In genomic region chr16:29198461-29198860, GRCm38 (mm10) we compare ENCODE assay signal across 7 mouse cellular contexts. TPM values are rescaled to one million over a fixed set of nuclear protein-coding genes. Genes with fewer than 3 reads are reported as not detected.
DNase-seq lines count a peak whose midpoint lies in the region; ATAC-seq lines count a peak whose summit lies in the region.

No protein-coding gene starts in this region.

- H3K4me3 ChIP-seq in liver, embryonic 11.5 days (ENCODE audit: low read depth, low read length), result no peak overlapping the region
- H3K4me3 ChIP-seq in liver, embryonic 12.5 days, result no peak overlapping the region
- H3K4me3 ChIP-seq in stomach, embryonic 15.5 days (replicated peaks), result no peak overlapping the region

- no peak overlapping the region for H3K4me2 ChIP-seq in liver, embryonic 11.5 days
- H3K4me2 ChIP-seq in liver, embryonic 12.5 days, result no peak overlapping the region
- H3K4me2 ChIP-seq in stomach, embryonic 15.5 days, result no peak overlapping the region

- H3K27me3 ChIP-seq in liver, embryonic 11.5 days (replicated peaks; ENCODE audit: control insufficient read depth, insufficient read depth, low read length), result no peaks in the 10 kb centered on the region
- no peaks in the 10 kb centered on the region for H3K27me3 ChIP-seq in liver, embryonic 12.5 days (replicated peaks)
- no peaks in the 10 kb centered on the region for H3K27me3 ChIP-seq in stomach, embryonic 15.5 days (replicated peaks)

- no peak for ATAC-seq in liver, embryonic 11.5 days (replicated peaks; ENCODE audit: low FRiP score)
- ATAC-seq in liver, embryonic 12.5 days, result no peak
- peak; percentile 85 for ATAC-seq in stomach, embryonic 15.5 days (ENCODE audit: insufficient read depth, low FRiP score, low read depth)
- no peak for ATAC-seq in cerebellum, adult (ENCODE audit: insufficient number of reproducible peaks, low FRiP score, low TSS enrichment)

- H3K4me1 ChIP-seq in liver, embryonic 11.5 days (replicated peaks; ENCODE audit: control insufficient read depth, insufficient read depth, low read length), result no peaks in the 10 kb centered on the region
- H3K4me1 ChIP-seq in liver, embryonic 12.5 days, result no peaks in the 10 kb centered on the region
- no peaks in the 10 kb centered on the region for H3K4me1 ChIP-seq in stomach, embryonic 15.5 days

- H3K27ac ChIP-seq in liver, embryonic 11.5 days (ENCODE audit: low read depth, low read length), result no peak overlapping the region
- H3K27ac ChIP-seq in liver, embryonic 12.5 days, result no peak overlapping the region
- no peak overlapping the region for H3K27ac ChIP-seq in stomach, embryonic 15.5 days

- H3K36me3 ChIP-seq in liver, embryonic 11.5 days (ENCODE audit: control insufficient read depth, insufficient read depth, low read length), result no peaks in the 10 kb centered on the region
- no peaks in the 10 kb centered on the region for H3K36me3 ChIP-seq in liver, embryonic 12.5 days
- H3K36me3 ChIP-seq in stomach, embryonic 15.5 days, result no peaks in the 10 kb centered on the region

- no peak overlapping the region for H3K9ac ChIP-seq in liver, embryonic 11.5 days (ENCODE audit: low read depth, low read length)
- no peak overlapping the region for H3K9ac ChIP-seq in liver, embryonic 12.5 days
- H3K9ac ChIP-seq in stomach, embryonic 15.5 days, result no peak overlapping the region

- H3K9me3 ChIP-seq in liver, embryonic 11.5 days (ENCODE audit: control insufficient read depth, low read length), result no peaks in the 10 kb centered on the region
- no peaks in the 10 kb centered on the region for H3K9me3 ChIP-seq in liver, embryonic 12.5 days (replicated peaks)
- no peaks in the 10 kb centered on the region for H3K9me3 ChIP-seq in stomach, embryonic 15.5 days

- 31% methylated on average over 5 of the region's 5 CpGs for WGBS in liver, embryonic 11.5 days
- 18% methylated on average over 5 of the region's 5 CpGs for WGBS in liver, embryonic 12.5 days (ENCODE audit: insufficient replicate concordance)
- 16% methylated on average over 5 of the region's 5 CpGs for WGBS in stomach, embryonic 15.5 days

- DNase-seq in liver, embryonic 11.5 days (ENCODE audit: low spot score), result peak; percentile 35
- peak; percentile 31 to 71 for DNase-seq in frontal cortex, postnatal 36 days (ENCODE audit: low spot score in 2 of 2)
- peak; percentile 42 to 49 for DNase-seq in layer of hippocampus, adult 8-10 months (ENCODE audit: low spot score in 2 of 2)
- no peak for DNase-seq in cerebellum, postnatal 4 days (ENCODE audit: low spot score in 2 of 2)

RNA-seq across cellular contexts. Expression of gene Hrasls, which starts 11.0 kb away (rescaled TPM):
- 0.26 and 1.3 TPM in 2 replicates for polyA plus RNA-seq in liver, embryonic 11.5 days (2014; fragmentation: Nextera tagmentation; extraction: Ambion mirVana)
- 0.10 and 0.14 TPM in 2 replicates for polyA plus RNA-seq in liver, embryonic 12.5 days (2016; fragmentation: Nextera tagmentation; extraction: Ambion mirVana)
- 10 to 100 TPM; 11.6 to 13.9 (median 13.1) TPM for total RNA-seq in layer of hippocampus, adult 8-10 months (2022)
- polyA plus RNA-seq in stomach, embryonic 15.5 days (2015; fragmentation: Nextera tagmentation; extraction: Ambion mirVana), result 0.21 and 0.50 TPM in 2 replicates

Comparison
In these comparisons a context has a peak if more than half of its experiments do, and no peak if none do; other contexts are left out.
1. DNase-seq: peak in liver, embryonic 11.5 days (single experiment), frontal cortex, postnatal 36 days (2 of 2) and layer of hippocampus, adult 8-10 months (2 of 2); none in cerebellum, postnatal 4 days (0 of 2).